Mouse (Mus musculus) bone marrow, adult 2 months (tissue): ENCODE measurements around the gene Papola. TPM values are rescaled to one million over a fixed set of nuclear protein-coding genes. Genes with fewer than 3 reads are reported as not detected.

Experiments used
- H3K27ac ChIP-seq: fragments of 200-500 bp; 2 replicates; pipeline ENCODE4 v1.5.1; 2012; ENCODE audit warnings: low read depth, mild to moderate bottlenecking, control low read depth, inconsistent platforms, low read length; ENCODE audit not compliant: control insufficient read depth, poor library complexity, insufficient read depth
- H3K4me1 ChIP-seq: fragments of 200-500 bp; 2 replicates; pipeline ENCODE4 v1.6.1; 2011; ENCODE audit warnings: low read length; ENCODE audit not compliant: control insufficient read depth, insufficient read depth
- H3K4me3 ChIP-seq: fragments of 200-500 bp; replicated peaks from 2 replicates; pipeline ENCODE3; 2011; ENCODE audit warnings: mild to moderate bottlenecking, low read depth, low read length, control low read depth; ENCODE audit not compliant: control insufficient read depth
- CTCF ChIP-seq: fragments of 200-500 bp; IDR thresholded peaks from 2 replicates; pipeline ENCODE4 v1.5.1; 2011; ENCODE audit warnings: low read length, control low read depth; ENCODE audit not compliant: control insufficient read depth, insufficient read depth
- POLR2A ChIP-seq: fragments of 200-500 bp; IDR thresholded peaks from 2 replicates; pipeline ENCODE4 v1.6.1; 2011; ENCODE audit warnings: low read depth, mild to moderate bottlenecking, control low read depth, low read length, borderline replicate concordance; ENCODE audit not compliant: control insufficient read depth
- WGBS: fragments of 180-500 bp; shearing (Covaris S2); methylation state at CpG from one replicate; pipeline ENCODE4 v1.1.7; 2018; 5-methylcytosine and 5-hydroxymethylcytosine counted together
- polyA plus RNA-seq: library from polyadenylated mRNA; stranded (reverse); fragments of >200 nt; gene quantifications from 2 replicates; pipeline ENCODE4 v1.2.4, GENCODE M21; 2011; ENCODE audit warnings: low replicate concordance; ENCODE audit not compliant: missing spikeins, insufficient read depth, insufficient read length

Gene Papola
- polyA plus RNA-seq, 1 experiment, result 61.7 TPM

GRCm38 (mm10) chr12:105857902-105858640, 73.6 kb downstream of the Papola start:
- no peak overlapping the region for H3K27ac ChIP-seq
- WGBS, result 80% methylated on average over 5 of the region's 5 CpGs

GRCm38 (mm10) chr12:105862072-105862471, 77.6 kb downstream of the Papola start:
- Histone ChIP-seq H3K4me3 (no peak overlapping the region), H3K4me1 (no peaks in the 10 kb centered on the region; the same call in 1 of the 2 replicates), H3K27ac (no peak overlapping the region)
- 81% methylated on average over 6 of the region's 6 CpGs for WGBS
- TF ChIP-seq POLR2A, result no peak
- no peak for TF ChIP-seq CTCF

More at GRCm38 (mm10) chr12:105857902-105858640, 73.6 kb downstream of the Papola start:
- no peak for TF ChIP-seq POLR2A
- no peak for TF ChIP-seq CTCF
- Histone ChIP-seq H3K4me3 (no peak overlapping the region), H3K4me1 (no peaks in the 10 kb centered on the region; the same call in 1 of the 2 replicates)

- Histone ChIP-seq H3K4me3 (no peak overlapping the region), H3K4me1 (no peaks in the 10 kb centered on the region; the same call in 1 of the 2 replicates), H3K27ac (no peak overlapping the region)
- 89% methylated on average over 22 of the region's 22 CpGs for WGBS
- TF ChIP-seq CTCF (no peak), POLR2A (no peak)
These were observed 78.1 kb downstream of the Papola start for GRCm38 (mm10) chr12:105862607-105863006.

DNA sequence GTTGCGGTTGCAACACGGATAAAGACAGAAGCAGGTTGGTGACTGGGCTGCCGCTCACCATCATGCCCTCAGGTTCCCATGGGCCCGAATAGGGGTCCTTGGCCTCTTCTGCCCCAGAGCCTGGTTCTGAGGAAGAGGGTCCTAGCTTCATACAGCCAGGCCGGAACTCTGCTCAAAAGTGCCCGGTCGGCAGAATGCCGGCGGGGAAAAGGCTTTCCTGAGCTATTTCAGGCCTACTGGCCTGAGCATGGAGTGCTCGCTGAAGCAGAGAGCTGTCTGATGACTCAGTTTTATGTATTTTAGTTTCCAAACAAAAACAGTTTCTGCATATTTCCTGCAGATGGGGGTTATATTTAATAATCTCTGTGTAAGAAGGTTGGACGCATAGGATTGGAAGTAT, 78.9 kb downstream of the Papola start:
- Histone ChIP-seq H3K4me3 (no peak overlapping the region), H3K27ac (no peak overlapping the region), H3K4me1 (no peaks in the 10 kb centered on the region; the same call in 1 of the 2 replicates)
- 91% methylated on average over 11 of the region's 11 CpGs for WGBS
- TF ChIP-seq POLR2A (no peak), CTCF (no peak)

DNA sequence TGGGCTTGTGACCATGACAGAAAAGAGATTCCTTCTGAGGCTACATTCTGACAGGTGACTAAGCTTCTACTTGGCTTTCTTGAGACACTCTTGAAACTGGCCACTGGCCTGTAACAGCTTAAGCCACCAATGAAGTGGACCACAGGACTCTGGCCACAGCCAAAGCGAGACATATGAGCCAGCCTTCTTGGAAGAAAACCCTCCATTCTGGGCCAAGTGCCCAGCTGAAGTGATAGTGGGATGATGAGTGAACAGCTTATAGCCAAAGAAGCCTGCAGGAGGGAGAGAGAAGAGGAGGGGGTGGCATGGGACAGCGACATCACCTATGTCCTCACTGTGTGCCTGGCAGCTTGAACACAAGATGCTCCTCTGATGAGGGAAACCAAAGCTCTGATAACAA, 83.2 kb downstream of the Papola start:
- WGBS, result 83% methylated on average over 2 of the region's 2 CpGs
- no peaks in the 10 kb centered on the region for H3K4me1 ChIP-seq
- TF ChIP-seq POLR2A (no peak), CTCF (no peak)
- H3K4me3 ChIP-seq, result no peak overlapping the region
- no peak overlapping the region for H3K27ac ChIP-seq

GRCm38 (mm10) chr12:105869242-105869641, 84.7 kb downstream of the Papola start:
- Histone ChIP-seq H3K27ac (no peak overlapping the region), H3K4me1 (no peaks in the 10 kb centered on the region), H3K4me3 (no peak overlapping the region)
- TF ChIP-seq CTCF (no peak), POLR2A (no peak)
- 10% methylated on average over 6 of the region's 6 CpGs for WGBS

DNA sequence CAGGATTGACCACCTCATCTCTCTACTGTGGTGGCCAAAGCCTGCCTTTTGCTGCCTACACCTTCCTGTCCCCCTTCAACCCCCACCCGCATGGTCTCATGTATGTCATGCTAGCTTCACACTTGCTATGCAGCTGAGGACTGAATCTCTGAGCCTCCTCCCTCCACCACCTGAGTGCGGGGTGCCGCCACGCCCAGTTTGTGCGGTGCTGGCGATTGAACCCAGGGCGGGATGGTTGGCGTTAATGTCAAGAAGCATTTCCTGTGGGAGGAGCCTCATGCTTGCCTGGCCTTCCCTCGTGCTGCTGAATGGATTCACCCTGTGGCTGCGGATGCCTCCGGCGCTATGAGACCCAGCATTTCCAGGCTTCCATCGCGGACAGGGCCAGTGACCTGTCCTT, 85.2 kb downstream of the Papola start:
- no peak overlapping the region for H3K4me3 ChIP-seq
- 59% methylated on average over 14 of the region's 14 CpGs for WGBS
- no peaks in the 10 kb centered on the region for H3K4me1 ChIP-seq
- TF ChIP-seq CTCF, result no peak
- H3K27ac ChIP-seq, result no peak overlapping the region

- 51% methylated on average over 2 of the region's 2 CpGs for WGBS
- Histone ChIP-seq H3K4me3 (no peak overlapping the region), H3K27ac (no peak overlapping the region), H3K4me1 (no peaks in the 10 kb centered on the region)
- peak; percentile 45; the same call in 1 of the 2 replicates for TF ChIP-seq CTCF
- no peak for TF ChIP-seq POLR2A
These were observed 88.8 kb downstream of the Papola start for GRCm38 (mm10) chr12:105873283-105873682.

GRCm38 (mm10) chr12:105875112-105875511, 90.6 kb downstream of the Papola start:
- no peak for TF ChIP-seq POLR2A
- no peak for TF ChIP-seq CTCF
- no peak overlapping the region for H3K27ac ChIP-seq
- no peaks in the 10 kb centered on the region for H3K4me1 ChIP-seq
- H3K4me3 ChIP-seq, result no peak overlapping the region
- WGBS, result 77% methylated on average over 17 of the region's 17 CpGs
